Mouse (Mus musculus): ENCODE measurements around the gene Ccdc89. TPM values are rescaled to one million over a fixed set of nuclear protein-coding genes. Genes with fewer than 3 reads are reported as not detected.

Gene Ccdc89
- polyA plus RNA-seq (2015; fragmentation: Nextera tagmentation; extraction: Ambion mirVana), result 0.48 and 0.55 TPM in 2 replicates

DNA sequence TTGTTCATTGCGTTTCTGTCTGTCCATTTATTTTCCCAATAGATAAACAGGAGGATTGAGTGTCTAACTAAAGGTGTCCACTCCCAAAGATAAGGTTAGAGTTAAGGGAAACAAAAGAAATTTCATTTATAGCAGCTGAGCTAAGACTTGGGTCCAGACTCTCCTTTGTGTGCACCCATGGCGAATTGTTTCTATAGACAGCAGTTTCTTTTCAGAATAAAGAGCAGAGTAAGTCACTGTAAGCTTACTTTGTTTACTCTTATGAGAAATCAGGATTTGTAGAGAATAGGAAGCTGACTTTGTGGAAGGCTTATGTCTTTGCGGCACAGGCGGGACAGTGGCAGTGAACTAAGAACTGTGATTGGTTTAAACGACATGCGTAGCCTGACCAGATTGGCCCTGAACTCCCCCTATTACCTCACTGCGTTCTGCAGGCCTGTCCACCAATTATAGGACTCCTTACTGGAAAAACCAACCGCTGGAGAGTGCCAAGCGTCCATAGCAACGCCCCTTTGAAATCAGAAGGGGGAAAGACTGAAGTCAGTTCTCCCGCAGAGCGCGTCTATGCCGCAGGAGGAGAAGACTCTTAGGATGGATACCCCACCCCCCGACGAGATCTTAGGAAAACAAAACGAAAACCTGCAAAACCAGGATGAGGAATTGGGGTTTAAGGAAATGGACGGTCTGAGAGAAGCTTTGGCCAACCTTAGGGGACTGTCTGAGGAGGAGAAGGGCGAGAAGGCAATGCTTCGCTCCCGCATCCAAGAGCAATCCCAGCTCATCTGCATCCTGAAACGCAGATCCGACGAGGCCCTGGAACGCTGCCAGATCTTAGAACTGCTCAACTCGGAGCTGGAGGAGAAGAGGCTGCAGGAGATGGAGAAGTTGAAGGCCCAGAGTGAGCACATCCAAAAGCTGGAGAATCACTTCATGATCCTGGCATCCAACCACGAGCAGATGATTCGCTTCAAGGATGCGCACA is at the start of gene Ccdc89:
Gene Ccdc89, plus strand, starts transcription at position 558 of the 982 bp plus-strand sequence.

DNA sequence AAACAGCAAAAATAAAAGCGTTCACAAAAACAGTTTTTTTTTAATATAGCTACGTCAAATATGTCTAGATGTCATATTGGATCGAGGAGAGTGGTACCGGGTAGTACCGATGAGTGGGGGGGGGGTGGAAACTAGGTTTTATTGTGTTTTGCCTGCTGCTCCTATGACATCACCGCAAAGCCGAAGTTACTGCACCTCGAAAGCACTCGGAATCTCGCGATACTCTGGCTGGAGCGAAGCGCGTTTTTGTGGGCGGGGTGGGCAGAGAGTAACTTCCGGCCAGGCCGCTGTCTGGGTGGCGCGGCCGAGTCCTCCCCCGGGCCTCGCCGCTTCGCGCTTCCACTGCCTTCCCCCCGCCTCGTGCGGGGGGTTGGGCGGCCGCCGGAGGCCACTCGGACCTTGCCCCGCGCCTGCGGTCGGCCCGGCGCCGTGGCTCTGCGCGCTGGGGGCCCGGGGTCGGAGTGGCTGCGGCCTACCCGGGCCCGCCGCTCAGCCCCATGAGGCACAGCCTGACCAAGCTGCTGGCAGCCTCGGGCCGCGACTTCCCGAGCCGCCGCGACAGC is 16.2 kb downstream of the Ccdc89 start, which contains the start of gene Crebzf:
Gene Crebzf, plus strand, starts transcription at position 212 of the 563 bp plus-strand sequence.

DNA sequence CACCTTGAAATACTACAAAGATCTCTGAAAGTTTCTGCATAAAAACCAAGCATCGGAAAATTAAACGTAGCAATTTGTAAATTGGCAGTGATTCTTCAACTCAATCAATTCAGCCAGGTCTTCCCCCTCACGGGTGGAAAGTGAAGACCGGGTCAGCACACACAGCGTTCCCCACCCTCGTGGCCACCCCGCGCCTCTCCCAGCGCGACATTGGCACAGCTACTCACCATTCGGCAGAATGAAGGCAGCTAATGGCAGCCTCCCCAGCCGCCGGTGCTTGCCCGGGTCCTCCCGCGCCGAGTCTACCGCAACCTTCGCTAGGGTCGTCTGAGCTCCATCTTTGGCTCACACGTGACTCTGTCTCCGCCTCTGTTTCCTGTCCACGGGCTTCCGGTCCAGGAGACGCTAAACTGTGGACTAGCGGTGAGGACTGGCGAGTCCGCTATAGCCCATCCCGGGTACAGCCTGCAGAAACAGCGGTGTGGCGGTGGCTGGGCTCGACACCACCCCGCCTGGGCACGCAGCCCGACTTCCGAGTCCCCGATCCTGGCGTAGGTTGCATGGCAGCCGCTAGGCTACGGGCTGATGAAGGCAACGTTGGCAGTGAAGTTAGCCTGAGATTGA is 30.6 kb downstream of the Ccdc89 start, which contains the start of gene Tmem126a:
Gene Tmem126a, minus strand, starts transcription at position 385 of the 624 bp plus-strand sequence.

DNA sequence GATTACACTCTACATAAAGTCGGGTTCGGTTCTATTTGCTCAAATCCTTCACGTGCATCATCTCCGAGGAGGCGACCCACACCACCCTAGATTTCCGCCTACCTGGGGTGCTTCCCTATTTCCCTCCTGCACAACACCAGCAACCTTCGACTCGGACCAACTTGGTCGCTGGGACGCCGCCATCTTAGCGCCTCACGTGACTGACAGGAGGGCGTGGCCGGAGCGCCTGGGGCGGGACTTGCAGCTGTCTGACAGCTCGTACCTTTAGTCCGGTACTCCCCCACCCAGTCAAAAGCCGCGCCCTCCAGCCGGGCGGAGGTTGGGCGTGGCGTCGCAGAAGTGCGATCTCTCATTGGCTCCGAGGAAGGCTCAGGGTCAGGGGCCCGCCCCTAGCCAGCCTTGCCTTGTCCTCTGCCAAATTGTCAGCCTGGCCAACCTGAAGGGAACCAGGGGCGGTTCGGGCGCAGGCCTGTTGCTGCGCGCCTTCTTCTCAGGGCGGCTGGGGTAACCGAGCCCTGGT is 49.5 kb downstream of the Ccdc89 start, which contains the start of gene Tmem126b:
Gene Tmem126b, minus strand, starts transcription at position 209 of the 520 bp plus-strand sequence.

DNA sequence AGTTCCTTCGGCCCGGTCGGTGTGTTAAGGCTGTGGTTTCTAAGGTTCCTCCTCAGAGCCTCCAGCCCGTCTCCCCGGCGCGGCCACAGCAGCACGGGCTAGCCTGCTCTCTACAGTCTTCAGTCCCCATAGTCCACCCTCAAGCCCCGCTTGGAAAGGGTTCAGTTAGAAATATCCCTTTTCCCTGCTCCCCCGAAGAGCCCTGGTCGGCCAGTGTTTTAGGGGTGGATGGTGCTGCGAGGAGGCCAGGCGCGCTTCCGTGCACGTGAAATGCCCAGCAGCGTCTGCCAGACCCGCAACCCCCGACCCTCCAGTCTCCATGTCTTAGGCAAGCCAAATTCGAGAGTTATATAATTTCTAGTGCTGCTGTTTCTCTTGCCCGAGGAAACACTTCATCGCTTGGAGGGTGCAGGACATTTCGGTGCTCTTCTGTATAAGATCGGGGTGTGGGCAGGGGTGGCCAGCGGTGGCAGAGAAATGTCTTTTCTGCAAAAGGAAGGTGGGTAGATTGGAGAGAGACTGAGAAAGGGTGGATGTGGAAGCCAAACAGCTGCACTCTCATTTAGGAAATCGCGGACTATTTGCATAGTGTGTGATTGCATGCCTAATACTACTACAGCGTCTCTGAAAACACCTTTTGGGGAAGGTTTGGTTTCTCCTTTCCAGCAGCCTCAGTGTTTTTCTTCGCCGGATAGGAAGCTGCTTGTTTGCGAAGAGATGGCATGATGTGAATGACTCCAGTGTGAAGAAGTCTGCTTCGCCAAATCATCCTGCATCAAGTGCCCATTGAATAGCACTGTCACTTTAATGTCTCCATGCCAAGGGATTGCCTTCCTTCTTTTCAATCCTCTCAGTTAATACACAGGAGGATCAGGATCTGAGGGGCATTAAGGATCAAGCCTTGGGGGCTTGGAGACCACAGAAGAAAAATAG is 50.2 kb downstream of the Ccdc89 start, which contains the start of gene Dlg2:
Gene Dlg2, plus strand, starts transcription at position 360 of the 933 bp plus-strand sequence.

Other genes with a start within 250 kb of the Ccdc89 start
- gene Ccdc83, start 160.8 kb upstream of the Ccdc89 start, polyA plus RNA-seq (2015; fragmentation: Nextera tagmentation; extraction: Ambion mirVana), result not detected in 2 replicates
- gene Sytl2, start 124.3 kb upstream of the Ccdc89 start, polyA plus RNA-seq (2015; fragmentation: Nextera tagmentation; extraction: Ambion mirVana), result 25.7 and 36.3 TPM in 2 replicates
- gene Crebzf, start 16.2 kb downstream of the Ccdc89 start, polyA plus RNA-seq (2015; fragmentation: Nextera tagmentation; extraction: Ambion mirVana), result 14.4 and 18.7 TPM in 2 replicates
- gene Tmem126a, start 30.7 kb downstream of the Ccdc89 start, polyA plus RNA-seq (2015; fragmentation: Nextera tagmentation; extraction: Ambion mirVana), result 83.1 and 90.3 TPM in 2 replicates
- gene Tmem126b, start 49.4 kb downstream of the Ccdc89 start, polyA plus RNA-seq (2015; fragmentation: Nextera tagmentation; extraction: Ambion mirVana), result 19.3 and 20.2 TPM in 2 replicates
- 1.1 and 1.8 TPM in 2 replicates for gene Dlg2, start 50.1 kb downstream of the Ccdc89 start, polyA plus RNA-seq (2015; fragmentation: Nextera tagmentation; extraction: Ambion mirVana)